Mouse (Mus musculus) intestine, postnatal 0 days (tissue): ENCODE measurements at regions not wholly inside any gene's neighbourhood (a gene's known extent, or its start where the extent isn't known, plus 50 kb on each side); places are given as distances from the start of the nearest gene placed in this dataset.

Experiments used
- ATAC-seq: fragments of 200-750 bp; cut with Nextera tagmentation; 2 replicates; pipeline ENCODE4 v1.8.0; 2017; ENCODE audit warnings: mild to moderate bottlenecking, moderate TSS enrichment, moderate library complexity
- H3K27ac ChIP-seq: fragments of 300-500 bp; sonication (generic); 2 replicates; pipeline ENCODE4 v1.5.1; 2014; ENCODE audit warnings: mild to moderate bottlenecking, low read depth, low read length, moderate library complexity
- H3K27me3 ChIP-seq: fragments of 300-500 bp; sonication (generic); replicated peaks from 2 replicates; pipeline ENCODE4 v1.6.1; 2014; ENCODE audit warnings: low read length, mixed read lengths; ENCODE audit not compliant: control insufficient read depth, insufficient read depth
- H3K36me3 ChIP-seq: fragments of 300-500 bp; sonication (generic); 2 replicates; pipeline ENCODE4 v1.6.1; 2014; ENCODE audit warnings: mild to moderate bottlenecking, moderate library complexity; ENCODE audit not compliant: control insufficient read depth, insufficient read depth
- H3K4me1 ChIP-seq: fragments of 300-500 bp; sonication (generic); replicated peaks from 2 replicates; pipeline ENCODE4 v1.6.1; 2014; ENCODE audit warnings: antibody characterized with exemption, low read length, mixed read lengths; ENCODE audit not compliant: control insufficient read depth, insufficient read depth
- H3K4me2 ChIP-seq: fragments of 300-500 bp; sonication (generic); replicated peaks from 2 replicates; pipeline ENCODE4 v1.6.1; 2014; ENCODE audit warnings: low read depth, mild to moderate bottlenecking, moderate library complexity
- H3K4me3 ChIP-seq: fragments of 300-500 bp; sonication (generic); 2 replicates; pipeline ENCODE4 v1.5.1; 2014; ENCODE audit warnings: low read depth, low read length
- H3K9ac ChIP-seq: fragments of 300-500 bp; sonication (generic); 2 replicates; pipeline ENCODE4 v1.6.1; 2014; ENCODE audit warnings: mild to moderate bottlenecking, low read depth, low read length
- H3K9me3 ChIP-seq: fragments of 300-500 bp; sonication (generic); 2 replicates; pipeline ENCODE4 v1.6.1; 2016; ENCODE audit warnings: mixed run types; ENCODE audit not compliant: control insufficient read depth
- CTCF ChIP-seq: sonication (generic); IDR thresholded peaks from 2 replicates; pipeline ENCODE4 v1.5.1; 2016; ENCODE audit warnings: low read depth, mild to moderate bottlenecking, control low read depth, antibody characterized with exemption, moderate library complexity
- WGBS: fragments of 180-500 bp; shearing (Covaris S2); extraction: QIAGEN DNeasy Blood & Tissue Kit; methylation state at CpG from one replicate; pipeline ENCODE4 v1.1.7; 2014; 5-methylcytosine and 5-hydroxymethylcytosine counted together

GRCm38 (mm10) chr8:127775160-127775559 is 583.2 kb upstream of the Nrp1 start:
- no peak overlapping the region for H3K9ac ChIP-seq
- no peak overlapping the region for H3K4me2 ChIP-seq
- no peak overlapping the region for H3K4me3 ChIP-seq
- no peaks in the 10 kb centered on the region for H3K36me3 ChIP-seq
- WGBS = 14% methylated on average over 1 of the region's 1 CpGs
- no peak overlapping the region for H3K27ac ChIP-seq
- TF ChIP-seq CTCF = no peak
- no peaks in the 10 kb centered on the region for H3K9me3 ChIP-seq
- no peaks in the 10 kb centered on the region for H3K4me1 ChIP-seq
- no peaks in the 10 kb centered on the region for H3K27me3 ChIP-seq
- ATAC-seq = no peak

- Histone ChIP-seq H3K4me2 (no peak overlapping the region), H3K36me3 (no peaks in the 10 kb centered on the region), H3K27me3 (no peaks in the 10 kb centered on the region), H3K9me3 (no peaks in the 10 kb centered on the region), H3K27ac (no peak overlapping the region), H3K4me3 (no peak overlapping the region), H3K4me1 (no peaks in the 10 kb centered on the region), H3K9ac (no peak overlapping the region)
- TF ChIP-seq CTCF = no peak
- no peak for ATAC-seq
- WGBS = 60% methylated on average over 7 of the region's 7 CpGs
Observed at GRCm38 (mm10) chr8:127775747-127776146, 582.7 kb upstream of the Nrp1 start.

GRCm38 (mm10) chr8:127778352-127779020 is 579.9 kb upstream of the Nrp1 start:
- Histone ChIP-seq H3K4me2 (no peak overlapping the region), H3K9me3 (no peaks in the 10 kb centered on the region), H3K36me3 (no peaks in the 10 kb centered on the region), H3K27ac (no peak overlapping the region), H3K4me3 (no peak overlapping the region), H3K9ac (no peak overlapping the region), H3K4me1 (no peaks in the 10 kb centered on the region), H3K27me3 (no peaks in the 10 kb centered on the region)
- 52% methylated on average over 4 of the region's 4 CpGs for WGBS
- no peak for TF ChIP-seq CTCF
- ATAC-seq = no peak

DNA sequence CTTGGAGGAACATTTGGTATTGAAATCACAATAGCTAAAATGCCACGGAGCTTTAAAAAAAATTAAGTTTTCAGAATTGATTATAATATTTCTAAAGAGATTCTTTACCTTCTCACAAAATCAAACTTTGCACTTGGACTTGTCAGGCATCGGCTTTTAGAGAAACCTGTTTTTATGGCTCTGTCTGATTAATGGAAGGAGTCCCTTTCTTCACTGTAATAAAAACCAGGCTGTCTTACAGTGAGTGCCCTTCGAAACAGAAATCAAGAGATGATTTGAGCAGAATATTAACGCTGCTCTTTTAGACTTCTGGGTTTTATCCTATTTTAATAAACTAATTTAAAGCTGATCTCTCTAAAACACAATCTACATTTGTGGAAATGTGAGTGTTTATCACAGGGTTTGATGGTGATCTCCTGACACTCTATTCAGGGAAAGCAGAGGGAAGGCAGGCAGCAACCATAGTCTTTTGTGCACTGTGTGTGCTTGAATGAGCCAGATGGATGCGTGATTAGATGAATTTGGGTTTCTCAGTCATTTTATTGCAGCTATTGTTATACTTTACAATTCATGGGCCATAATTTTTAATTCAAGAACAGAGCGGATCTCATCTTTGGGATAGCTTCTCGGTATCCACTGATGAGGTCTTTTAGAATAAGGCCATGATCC is 579.2 kb upstream of the Nrp1 start:
- no peak for ATAC-seq
- WGBS = 69% methylated on average over 7 of the region's 7 CpGs

DNA sequence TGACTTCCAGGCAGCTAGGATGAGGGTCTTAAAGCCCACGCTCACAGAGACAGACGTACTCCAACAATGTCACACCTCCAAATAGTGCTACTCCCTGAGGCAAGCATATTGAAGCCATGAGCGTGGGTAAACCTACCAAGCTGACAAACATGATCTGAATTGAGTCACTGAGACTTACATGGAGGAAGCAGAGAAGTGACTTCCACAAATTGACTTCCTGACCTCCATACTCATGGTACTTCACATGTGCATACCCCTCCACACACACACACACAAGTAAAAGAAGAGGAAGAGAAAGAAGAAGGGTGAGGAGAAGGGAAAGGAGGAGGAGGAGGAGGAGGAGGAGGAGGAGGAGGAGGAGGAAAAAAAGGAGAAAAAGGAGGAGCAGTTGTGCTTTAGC is 577.8 kb upstream of the Nrp1 start:
- Histone ChIP-seq H3K27me3 (no peaks in the 10 kb centered on the region), H3K9me3 (no peaks in the 10 kb centered on the region), H3K4me1 (no peaks in the 10 kb centered on the region), H3K4me3 (no peak overlapping the region), H3K4me2 (no peak overlapping the region), H3K36me3 (no peaks in the 10 kb centered on the region), H3K27ac (no peak overlapping the region), H3K9ac (no peak overlapping the region)
- no peak for TF ChIP-seq CTCF
- ATAC-seq = no peak
- WGBS = 87% methylated on average over 3 of the region's 3 CpGs

More for the DNA sequence above, 579.2 kb upstream of the Nrp1 start:
- H3K9me3 ChIP-seq = no peaks in the 10 kb centered on the region
- H3K4me1 ChIP-seq = no peaks in the 10 kb centered on the region
- H3K9ac ChIP-seq = no peak overlapping the region
- no peak for TF ChIP-seq CTCF
- no peaks in the 10 kb centered on the region for H3K36me3 ChIP-seq
- H3K4me3 ChIP-seq = no peak overlapping the region
- no peaks in the 10 kb centered on the region for H3K27me3 ChIP-seq
- no peak overlapping the region for H3K27ac ChIP-seq
- no peak overlapping the region for H3K4me2 ChIP-seq

GRCm38 (mm10) chr8:127781011-127781410 is 577.4 kb upstream of the Nrp1 start:
- no peak for TF ChIP-seq CTCF
- Histone ChIP-seq H3K27ac (no peak overlapping the region), H3K27me3 (no peaks in the 10 kb centered on the region), H3K9me3 (no peaks in the 10 kb centered on the region), H3K4me1 (no peaks in the 10 kb centered on the region), H3K4me3 (no peak overlapping the region), H3K4me2 (no peak overlapping the region), H3K36me3 (no peaks in the 10 kb centered on the region), H3K9ac (no peak overlapping the region)
- WGBS = 60% methylated on average over 1 of the region's 1 CpGs
- no peak for ATAC-seq
